Mouse (Mus musculus) liver, embryonic 14.5 days (tissue): ENCODE data around the gene 1810055G02Rik.

Experiments
- CTCF ChIP-seq: IDR thresholded peaks from 2 replicates; pipeline ENCODE4 v1.5.1; 2016; ENCODE audit warnings: antibody characterized with exemption, low read depth, control low read depth
- EP300 ChIP-seq: IDR thresholded peaks from 2 replicates; pipeline ENCODE4 v1.6.1; 2016; ENCODE audit warnings: antibody characterized with exemption, low read depth

- TF ChIP-seq CTCF (no peak), EP300 (no peak)
These were observed 41.5 kb upstream of the 1810055G02Rik start for GRCm38 (mm10) chr19:3666632-3667031.
